Mouse (Mus musculus): Measurements from ENCODE around the gene Ankrd33b.

- TF ChIP-seq CTCF (conservative IDR thresholded peaks at IDR 0.05 in 1 of 2, IDR thresholded peaks at IDR 0.05 in 1 of 2; ENCODE audit: low read depth in 2 of 2, low read length in 2 of 2) (no peak), CHD2 (IDR thresholded peaks at IDR 0.05; ENCODE audit: low read length) (no peak), MAX (IDR thresholded peaks at IDR 0.05; ENCODE audit: low read length) (no peak), ETS1 (conservative IDR thresholded peaks at IDR 0.05; ENCODE audit: low read depth, low read length) (no peak), ZNF384 (IDR thresholded peaks at IDR 0.05; ENCODE audit: low read depth, low read length) (no peak), MAZ (IDR thresholded peaks at IDR 0.05; ENCODE audit: low read depth, low read length) (no peak), ZC3H11A (IDR thresholded peaks at IDR 0.05; ENCODE audit: low read depth, low read length) (no peak), POLR2AphosphoS2 (IDR thresholded peaks at IDR 0.05; ENCODE audit: low read depth, low read length) (no peak)
Observed at GRCm38 (mm10) chr15:31299258-31299917, 68.1 kb downstream of the Ankrd33b start.
